Mouse (Mus musculus): ENCODE data around the gene St8sia6. TPM values are rescaled to one million over a fixed set of nuclear protein-coding genes. Genes with fewer than 3 reads are reported as not detected.
"Not testable (repeated sequence)": the region's sequence is repeated elsewhere in the genome, so short reads cannot be mapped to it uniquely, and the experiment has no call there.

Gene St8sia6
- polyA plus RNA-seq, 1 experiment from 2014 or later, result 1.4 TPM

GRCm38 (mm10) chr2:13708785-13709184 is 85.1 kb downstream of the St8sia6 start:
- no peaks in the 10 kb centered on the region for H3K36me3 ChIP-seq
- ATAC-seq (ENCODE audit: insufficient number of reproducible peaks, insufficient read depth, low FRiP score, low TSS enrichment), result no peak
- H3K27ac ChIP-seq, result no peak overlapping the region
- H3K27me3 ChIP-seq, result no peaks in the 10 kb centered on the region
- H3K4me1 ChIP-seq, result no peaks in the 10 kb centered on the region
- no peak overlapping the region for H3K4me3 ChIP-seq
- H3K9ac ChIP-seq, result no peak overlapping the region
- H3K9me3 ChIP-seq, result no peaks in the 10 kb centered on the region
- no peak overlapping the region for H3K4me2 ChIP-seq (replicated peaks)
- WGBS, result 56% methylated on average over 1 of the region's 1 CpGs

GRCm38 (mm10) chr2:13697514-13697913 is 96.3 kb downstream of the St8sia6 start:
- ATAC-seq (ENCODE audit: insufficient number of reproducible peaks, insufficient read depth, low FRiP score, low TSS enrichment), result no peak
- Histone ChIP-seq H3K27me3 (no peaks in the 10 kb centered on the region), H3K4me1 (no peaks in the 10 kb centered on the region), H3K9me3 (no peaks in the 10 kb centered on the region), H3K4me2 (replicated peaks) (no peak overlapping the region), H3K9ac (no peak overlapping the region), H3K36me3 (no peaks in the 10 kb centered on the region), H3K27ac (no peak overlapping the region), H3K4me3 (no peak overlapping the region)

DNA sequence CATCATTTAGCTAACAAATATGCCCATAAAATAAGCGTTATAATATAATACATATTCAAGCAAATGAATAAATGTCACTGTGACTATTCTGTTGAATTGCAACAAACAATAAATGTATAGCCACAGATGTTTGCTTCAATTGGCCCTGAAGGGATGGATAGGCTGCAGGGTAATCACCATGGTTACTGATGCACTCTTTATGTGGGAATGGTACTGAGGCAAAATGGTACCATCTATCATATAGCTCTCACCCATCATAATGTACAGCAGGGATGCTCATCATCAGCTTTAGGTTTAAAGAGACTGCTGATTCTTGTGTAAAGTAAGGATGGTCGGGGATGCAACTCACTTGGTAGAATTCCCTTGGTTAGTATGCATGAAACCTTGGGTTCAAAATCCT is 99.4 kb downstream of the St8sia6 start:
- Histone ChIP-seq H3K27me3 (no peaks in the 10 kb centered on the region), H3K9ac (no peak overlapping the region), H3K4me1 (no peaks in the 10 kb centered on the region), H3K36me3 (no peaks in the 10 kb centered on the region), H3K4me3 (no peak overlapping the region), H3K4me2 (replicated peaks) (no peak overlapping the region), H3K9me3 (no peaks in the 10 kb centered on the region), H3K27ac (no peak overlapping the region)
- no peak for ATAC-seq (ENCODE audit: insufficient number of reproducible peaks, insufficient read depth, low FRiP score, low TSS enrichment)
- WGBS, result 76% methylated on average over 2 of the region's 2 CpGs

DNA sequence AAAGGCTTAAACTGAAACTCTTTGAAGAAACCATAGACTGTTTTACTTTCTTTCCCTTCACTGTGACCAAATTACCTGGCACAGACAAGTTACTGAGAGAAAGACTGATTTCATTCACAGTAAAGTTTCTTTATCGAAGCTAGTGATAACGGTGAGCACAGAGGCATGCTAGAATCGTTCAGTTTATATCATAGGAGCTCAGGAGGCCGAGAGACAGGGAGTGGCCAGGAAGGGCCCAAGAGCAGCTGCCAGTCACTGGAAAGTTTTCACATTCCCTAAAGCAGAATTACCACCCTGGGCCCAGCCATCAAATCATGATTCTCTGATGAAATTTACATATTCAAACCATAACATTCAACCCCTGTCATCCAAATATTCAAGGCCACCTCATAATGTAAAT is 109.5 kb downstream of the St8sia6 start:
- H3K9me3 ChIP-seq, result no peaks in the 10 kb centered on the region
- 82% methylated on average over 4 of the region's 4 CpGs for WGBS
- no peak overlapping the region for H3K4me3 ChIP-seq
- no peak overlapping the region for H3K4me2 ChIP-seq (replicated peaks)
- no peak for ATAC-seq (ENCODE audit: insufficient number of reproducible peaks, insufficient read depth, low FRiP score, low TSS enrichment)
- no peaks in the 10 kb centered on the region for H3K36me3 ChIP-seq
- H3K27me3 ChIP-seq, result no peaks in the 10 kb centered on the region
- H3K4me1 ChIP-seq, result no peaks in the 10 kb centered on the region
- H3K27ac ChIP-seq, result no peak overlapping the region
- H3K9ac ChIP-seq, result no peak overlapping the region

- H3K9me3 ChIP-seq, result no peaks in the 10 kb centered on the region
- H3K4me2 ChIP-seq (replicated peaks), result no peak overlapping the region
- H3K27ac ChIP-seq, result no peak overlapping the region
- no peaks in the 10 kb centered on the region for H3K4me1 ChIP-seq
- no peak for ATAC-seq (ENCODE audit: insufficient number of reproducible peaks, insufficient read depth, low FRiP score, low TSS enrichment)
- no peak overlapping the region for H3K9ac ChIP-seq
- WGBS, result 70% methylated on average over 2 of the region's 2 CpGs
- H3K4me3 ChIP-seq, result no peak overlapping the region
- H3K36me3 ChIP-seq, result no peaks in the 10 kb centered on the region
- no peaks in the 10 kb centered on the region for H3K27me3 ChIP-seq
Measured at GRCm38 (mm10) chr2:13683205-13683570, 110.7 kb downstream of the St8sia6 start.

GRCm38 (mm10) chr2:13682488-13683204 is 111.2 kb downstream of the St8sia6 start:
- H3K4me3 ChIP-seq, result no peak overlapping the region
- no peaks in the 10 kb centered on the region for H3K27me3 ChIP-seq
- no peaks in the 10 kb centered on the region for H3K36me3 ChIP-seq
- no peak overlapping the region for H3K4me2 ChIP-seq (replicated peaks)
- no peaks in the 10 kb centered on the region for H3K9me3 ChIP-seq
- 46% methylated on average over 4 of the region's 4 CpGs for WGBS
- no peak overlapping the region for H3K27ac ChIP-seq
- ATAC-seq (ENCODE audit: insufficient number of reproducible peaks, insufficient read depth, low FRiP score, low TSS enrichment), result no peak
- H3K9ac ChIP-seq, result no peak overlapping the region
- H3K4me1 ChIP-seq, result no peaks in the 10 kb centered on the region

GRCm38 (mm10) chr2:13672946-13673345 is 120.9 kb downstream of the St8sia6 start:
- Histone ChIP-seq H3K4me3 (no peak overlapping the region), H3K27ac (no peak overlapping the region), H3K9me3 (no peaks in the 10 kb centered on the region), H3K36me3 (no peaks in the 10 kb centered on the region), H3K27me3 (no peaks in the 10 kb centered on the region), H3K9ac (no peak overlapping the region), H3K4me2 (replicated peaks) (no peak overlapping the region), H3K4me1 (no peaks in the 10 kb centered on the region)
- ATAC-seq (ENCODE audit: insufficient number of reproducible peaks, insufficient read depth, low FRiP score, low TSS enrichment), result no peak
- WGBS, result 63% methylated on average over 3 of the region's 3 CpGs

- H3K4me1 ChIP-seq, result no peaks in the 10 kb centered on the region
- H3K9me3 ChIP-seq, result no peaks in the 10 kb centered on the region
- H3K4me3 ChIP-seq, result no peak overlapping the region
- H3K36me3 ChIP-seq, result no peaks in the 10 kb centered on the region
- no peaks in the 10 kb centered on the region for H3K27me3 ChIP-seq
- no peak overlapping the region for H3K4me2 ChIP-seq (replicated peaks)
- no peak overlapping the region for H3K9ac ChIP-seq
- H3K27ac ChIP-seq, result no peak overlapping the region
- ATAC-seq (ENCODE audit: insufficient number of reproducible peaks, insufficient read depth, low FRiP score, low TSS enrichment), result no peak
- 82% methylated on average over 12 of the region's 12 CpGs for WGBS
Measured at GRCm38 (mm10) chr2:13672426-13672825, 121.4 kb downstream of the St8sia6 start.

DNA sequence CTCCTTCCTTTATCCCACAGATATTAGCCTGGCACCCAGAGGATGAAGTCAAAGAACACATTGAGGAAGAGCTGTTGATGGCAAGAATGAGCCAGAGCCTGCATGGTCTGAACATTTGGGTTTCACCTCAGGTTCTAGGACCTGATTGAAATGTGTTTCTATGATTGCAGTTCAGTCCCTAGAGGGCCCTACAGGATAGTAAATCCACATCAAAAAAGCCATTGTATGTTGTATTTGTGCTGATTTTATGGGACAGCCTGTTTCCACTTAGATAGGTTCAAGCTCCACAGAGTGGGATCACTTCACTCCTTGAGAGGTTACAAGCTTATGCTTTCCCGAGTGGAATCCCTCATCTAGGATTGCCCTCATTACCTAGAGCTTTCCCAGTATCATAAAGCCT is 159.0 kb downstream of the St8sia6 start:
- no peaks in the 10 kb centered on the region for H3K4me1 ChIP-seq
- no peaks in the 10 kb centered on the region for H3K9me3 ChIP-seq
- no peak for ATAC-seq (ENCODE audit: insufficient number of reproducible peaks, insufficient read depth, low FRiP score, low TSS enrichment)
- no peaks in the 10 kb centered on the region for H3K27me3 ChIP-seq
- H3K4me3 ChIP-seq, result no peak overlapping the region
- no peak overlapping the region for H3K4me2 ChIP-seq (replicated peaks)
- WGBS, result 38% methylated on average over 1 of the region's 1 CpGs
- H3K27ac ChIP-seq, result no peak overlapping the region
- no peaks in the 10 kb centered on the region for H3K36me3 ChIP-seq
- H3K9ac ChIP-seq, result no peak overlapping the region

GRCm38 (mm10) chr2:13630136-13630832 is 163.6 kb downstream of the St8sia6 start:
- H3K9ac ChIP-seq, result no peak overlapping the region
- H3K4me1 ChIP-seq, result no peaks in the 10 kb centered on the region
- 70% methylated on average over 7 of the region's 7 CpGs for WGBS
- no peak overlapping the region for H3K27ac ChIP-seq
- no peak overlapping the region for H3K4me2 ChIP-seq (replicated peaks)
- H3K4me3 ChIP-seq, result no peak overlapping the region
- H3K36me3 ChIP-seq, result no peaks in the 10 kb centered on the region
- no peak for ATAC-seq (ENCODE audit: insufficient number of reproducible peaks, insufficient read depth, low FRiP score, low TSS enrichment)
- H3K27me3 ChIP-seq, result no peaks in the 10 kb centered on the region
- H3K9me3 ChIP-seq, result no peaks in the 10 kb centered on the region

GRCm38 (mm10) chr2:13603636-13604035 is 190.2 kb downstream of the St8sia6 start:
- 78% methylated on average over 5 of the region's 5 CpGs for WGBS
- H3K9me3 ChIP-seq; H3K36me3 ChIP-seq; H3K27ac ChIP-seq; H3K9ac ChIP-seq; ATAC-seq (ENCODE audit: insufficient number of reproducible peaks, insufficient read depth, low FRiP score, low TSS enrichment); H3K4me2 ChIP-seq (replicated peaks); H3K27me3 ChIP-seq; H3K4me3 ChIP-seq; H3K4me1 ChIP-seq: not testable (repeated sequence)

DNA sequence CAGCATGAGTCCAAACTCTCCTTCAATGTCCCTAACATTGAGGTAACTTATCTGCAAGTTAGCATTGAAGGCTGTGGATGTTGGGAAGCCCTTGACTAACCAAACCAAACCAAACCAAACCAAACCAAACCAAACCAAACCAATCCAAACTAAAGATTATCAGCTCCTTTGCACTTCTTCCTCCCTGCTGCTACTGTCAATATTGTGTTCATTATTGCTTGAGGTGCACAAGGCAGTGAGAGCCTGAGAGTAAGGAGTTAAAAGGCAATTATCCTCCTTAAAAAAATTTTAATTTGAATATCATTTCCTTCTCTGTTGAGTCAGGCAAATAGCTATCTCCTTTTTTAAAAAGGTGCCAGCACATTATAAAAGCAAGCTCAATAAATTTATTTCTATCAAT is 190.8 kb downstream of the St8sia6 start:
- H3K9ac ChIP-seq, result no peak overlapping the region
- no peak overlapping the region for H3K4me2 ChIP-seq (replicated peaks)
- H3K9me3 ChIP-seq, result no peaks in the 10 kb centered on the region
- no peak for ATAC-seq (ENCODE audit: insufficient number of reproducible peaks, insufficient read depth, low FRiP score, low TSS enrichment)
- H3K36me3 ChIP-seq, result no peaks in the 10 kb centered on the region
- H3K4me3 ChIP-seq, result no peak overlapping the region
- no peaks in the 10 kb centered on the region for H3K27me3 ChIP-seq
- no peaks in the 10 kb centered on the region for H3K4me1 ChIP-seq
- H3K27ac ChIP-seq, result no peak overlapping the region

Data from embryonic facial prominence, embryonic 12.5 days (tissue).